Mouse (Mus musculus): ENCODE data around the gene Lpar1.

- TF ChIP-seq POLR2A (IDR thresholded peaks at IDR 0.05; ENCODE audit: extremely low read depth, insufficient read depth, low read length) (no peak), CTCF (IDR thresholded peaks at IDR 0.05; ENCODE audit: extremely low read depth, insufficient read depth, low read length) (no peak)
Observed at GRCm38 (mm10) chr4:58527852-58528251, 25.8 kb downstream of the Lpar1 start.

Data from cortical plate, adult 2 months (tissue).